Mouse (Mus musculus) fat pad, adult 2 months (tissue): ENCODE results near the gene Eefsec.

Source experiments
- DNase-seq: peaks from one replicate; pipeline ENCODE4 v3.0.0-alpha.2; 2011; ENCODE audit warnings: low read depth, low spot score; ENCODE audit errors: extremely low read depth

The Eefsec gene

GRCm38 (mm10) chr6:88343485-88344450, 102.6 kb downstream of the Eefsec start:
- DNase-seq: no peak

GRCm38 (mm10) chr6:88342965-88343364, 103.4 kb downstream of the Eefsec start:
- no peak for DNase-seq

GRCm38 (mm10) chr6:88341182-88341581, 105.2 kb downstream of the Eefsec start:
- no peak for DNase-seq

GRCm38 (mm10) chr6:88340761-88341160, 105.6 kb downstream of the Eefsec start:
- DNase-seq: no peak

GRCm38 (mm10) chr6:88329336-88329735, 117.0 kb downstream of the Eefsec start:
- no peak for DNase-seq

- peak; percentile 36 for DNase-seq
These were observed 124.5 kb downstream of the Eefsec start for GRCm38 (mm10) chr6:88321879-88322278.

GRCm38 (mm10) chr6:88321253-88321652, 125.1 kb downstream of the Eefsec start:
- no peak for DNase-seq

- no peak for DNase-seq
These were observed 126.6 kb downstream of the Eefsec start for GRCm38 (mm10) chr6:88319735-88320134.

GRCm38 (mm10) chr6:88315295-88315694, 131.0 kb downstream of the Eefsec start:
- DNase-seq: no peak

GRCm38 (mm10) chr6:88313937-88314336, 132.4 kb downstream of the Eefsec start:
- no peak for DNase-seq

- no peak for DNase-seq
These were observed 134.7 kb downstream of the Eefsec start for GRCm38 (mm10) chr6:88311593-88311992.

GRCm38 (mm10) chr6:88306100-88306746, 140.1 kb downstream of the Eefsec start:
- no peak for DNase-seq

GRCm38 (mm10) chr6:88301234-88301633, 145.1 kb downstream of the Eefsec start:
- no peak for DNase-seq

GRCm38 (mm10) chr6:88299491-88299890, 146.8 kb downstream of the Eefsec start:
- no peak for DNase-seq

GRCm38 (mm10) chr6:88292274-88292909, 153.9 kb downstream of the Eefsec start:
- DNase-seq: no peak

GRCm38 (mm10) chr6:88290129-88290766, 156.1 kb downstream of the Eefsec start:
- DNase-seq: no peak

GRCm38 (mm10) chr6:88278141-88278540, 168.2 kb downstream of the Eefsec start:
- no peak for DNase-seq

GRCm38 (mm10) chr6:88277242-88277641, 169.1 kb downstream of the Eefsec start:
- DNase-seq: no peak

GRCm38 (mm10) chr6:88276221-88276620, 170.1 kb downstream of the Eefsec start:
- no peak for DNase-seq

GRCm38 (mm10) chr6:88274623-88275022, 171.7 kb downstream of the Eefsec start:
- no peak for DNase-seq

GRCm38 (mm10) chr6:88267970-88268369, 178.4 kb downstream of the Eefsec start:
- no peak for DNase-seq
